Mouse (Mus musculus) bone marrow, adult 2 months (tissue): ENCODE measurements around the gene Nubp1.

Experiments
- CTCF ChIP-seq: fragments of 200-500 bp; IDR thresholded peaks from 2 replicates; pipeline ENCODE4 v1.5.1; 2011; ENCODE audit warnings: low read length, control low read depth; ENCODE audit not compliant: control insufficient read depth, insufficient read depth
- POLR2A ChIP-seq: fragments of 200-500 bp; IDR thresholded peaks from 2 replicates; pipeline ENCODE4 v1.6.1; 2011; ENCODE audit warnings: low read depth, mild to moderate bottlenecking, control low read depth, low read length, borderline replicate concordance; ENCODE audit not compliant: control insufficient read depth

GRCm38 (mm10) chr16:10377286-10377685 is 34.5 kb upstream of the Nubp1 start:
- TF ChIP-seq CTCF, result no peak
- TF ChIP-seq POLR2A, result no peak
